Mouse (Mus musculus) Muller cell, postnatal 12 days (primary cell): ENCODE results near the gene Ttc25.
"Not testable (repeated sequence)": the region's sequence is repeated elsewhere in the genome, so short reads cannot be mapped to it uniquely, and the experiment has no call there.

Experiments used
- DNase-seq: peaks from one replicate; pipeline ENCODE4 v3.0.0-alpha.2; 2015; ENCODE audit errors: inconsistent ontology term

The Ttc25 gene

GRCm38 (mm10) chr11:100603813-100604212 lies 58.4 kb downstream of the Ttc25 start:
- DNase-seq = no peak

DNA sequence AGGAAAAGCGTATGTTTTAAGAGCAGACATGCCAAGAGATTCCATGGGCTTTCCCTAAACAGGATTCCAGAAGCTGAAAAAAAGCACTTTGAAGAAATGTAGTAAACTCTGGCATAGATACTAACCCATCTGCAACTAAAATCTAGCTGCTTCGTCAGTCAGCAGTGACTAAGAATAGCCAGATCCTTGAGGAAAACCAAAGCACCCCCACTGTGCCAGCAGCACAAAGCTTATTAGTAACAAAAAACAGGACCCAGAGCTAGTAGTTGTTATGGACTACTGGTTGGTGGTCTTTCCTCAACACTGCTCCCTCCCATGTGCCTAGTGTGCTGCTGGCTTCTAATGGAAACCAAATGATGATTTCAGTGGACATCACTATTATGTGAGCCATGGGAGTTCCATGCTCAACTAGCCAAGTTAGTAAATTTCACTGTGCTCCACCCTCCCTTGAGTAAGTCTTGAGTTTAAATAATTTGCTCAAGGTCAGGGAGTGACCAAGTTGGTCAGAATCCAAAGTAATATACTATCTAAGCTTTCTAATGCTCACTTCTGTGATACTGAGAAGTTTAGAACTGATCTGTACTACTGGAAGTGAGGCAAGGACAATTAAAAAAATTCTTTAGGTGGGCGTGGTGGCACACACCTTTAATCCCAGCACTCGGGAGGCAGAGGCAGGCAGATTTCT lies 59.1 kb downstream of the Ttc25 start:
- DNase-seq = no peak

- DNase-seq = no peak
Measured at GRCm38 (mm10) chr11:100605451-100605850, 60.0 kb downstream of the Ttc25 start.

- no peak for DNase-seq
Measured at GRCm38 (mm10) chr11:100607121-100607520, 61.7 kb downstream of the Ttc25 start.

- no peak for DNase-seq
Measured at GRCm38 (mm10) chr11:100608796-100609195, 63.4 kb downstream of the Ttc25 start.

DNA sequence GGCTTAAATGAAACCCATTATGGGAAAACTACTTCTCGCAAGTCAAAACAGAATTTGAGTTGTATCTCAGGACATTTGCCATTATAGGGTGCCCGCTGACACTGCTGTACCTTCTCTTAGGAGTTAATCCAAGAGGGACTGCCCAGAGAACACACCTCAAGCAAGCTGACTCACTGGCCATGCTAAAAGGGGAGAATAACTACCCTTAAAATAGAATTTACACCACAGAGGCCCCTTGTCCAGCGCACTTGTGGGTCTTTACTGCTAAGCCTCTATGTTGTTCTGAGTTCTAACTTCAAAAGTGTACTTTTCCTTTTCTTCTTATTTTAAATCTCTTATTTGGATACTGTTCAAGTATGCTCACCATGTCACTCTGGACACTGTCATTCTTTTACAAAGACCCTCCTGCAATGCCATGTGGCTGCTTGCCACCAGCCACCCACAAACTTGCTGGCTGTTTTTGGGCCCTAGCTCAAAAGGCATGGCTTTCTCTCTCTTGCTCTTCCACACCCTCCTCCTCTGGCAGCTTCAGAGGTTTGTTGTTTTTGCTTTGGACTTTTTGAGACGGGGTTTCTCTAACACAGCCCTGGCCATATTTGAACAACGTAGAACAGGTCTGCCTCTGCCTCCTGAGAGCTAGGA lies 64.1 kb downstream of the Ttc25 start:
- DNase-seq = peak; percentile 55

- DNase-seq = no peak
Measured at GRCm38 (mm10) chr11:100609997-100610680, 64.7 kb downstream of the Ttc25 start.

- no peak for DNase-seq
Measured at GRCm38 (mm10) chr11:100611627-100612026, 66.2 kb downstream of the Ttc25 start.

DNA sequence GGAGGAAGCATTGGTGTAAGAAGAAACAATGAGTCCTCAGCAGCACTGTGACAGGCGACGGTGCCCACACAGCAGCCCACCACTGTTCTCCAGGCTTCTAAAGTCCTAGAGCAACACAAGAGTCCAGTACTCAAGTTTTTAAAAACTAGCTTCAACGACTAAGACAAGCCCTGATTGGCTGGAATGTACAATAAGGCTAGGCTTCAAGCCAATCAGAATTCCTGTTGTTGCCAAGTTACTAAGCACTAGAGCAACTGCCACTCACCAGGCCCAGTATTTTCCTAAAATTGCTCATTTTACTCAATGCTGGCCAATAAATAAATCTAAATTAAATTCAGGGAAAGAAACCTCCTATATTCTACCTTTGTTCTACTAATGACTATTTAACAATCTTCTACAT lies 67.8 kb downstream of the Ttc25 start:
- peak; percentile 50 for DNase-seq

DNA sequence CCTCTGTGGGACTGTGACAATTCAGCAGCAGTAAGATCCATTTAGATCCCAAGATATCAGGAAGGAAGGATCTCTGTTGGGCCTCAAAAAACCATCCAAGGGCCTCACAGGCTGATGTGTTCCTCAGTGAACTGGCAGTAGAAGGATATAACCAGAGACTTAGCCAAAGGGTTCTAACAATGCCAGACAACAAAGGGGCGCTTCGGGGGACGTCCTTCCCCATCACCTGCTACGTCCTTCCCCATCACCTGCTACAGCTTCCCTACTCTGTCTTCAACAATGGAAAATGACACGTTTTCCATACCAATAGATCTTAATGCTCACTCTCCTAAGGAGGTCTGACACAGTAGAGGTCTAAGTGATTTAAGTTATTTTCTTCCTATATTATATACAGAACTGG lies 70.9 kb downstream of the Ttc25 start:
- no peak for DNase-seq

- DNase-seq = not testable (repeated sequence)
Measured at GRCm38 (mm10) chr11:100616836-100617235, 71.4 kb downstream of the Ttc25 start.

DNA sequence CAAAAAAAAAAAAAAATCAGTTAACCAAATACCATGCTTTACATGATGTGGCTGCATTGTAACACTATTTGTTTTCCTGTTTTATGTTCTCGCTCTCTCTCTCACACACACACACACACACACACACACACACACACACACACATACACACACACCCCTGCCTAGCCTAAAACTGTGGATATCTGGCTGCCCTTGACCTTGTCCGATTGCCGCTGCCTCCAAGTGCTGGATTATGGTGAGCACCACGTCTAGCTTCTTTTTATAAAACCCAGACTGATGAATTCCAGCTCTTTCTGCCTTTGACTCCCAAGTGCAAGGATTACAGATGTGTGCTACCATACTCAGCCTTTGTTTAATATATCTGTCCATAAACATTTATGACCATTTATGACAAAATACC lies 72.1 kb downstream of the Ttc25 start:
- no peak for DNase-seq

DNA sequence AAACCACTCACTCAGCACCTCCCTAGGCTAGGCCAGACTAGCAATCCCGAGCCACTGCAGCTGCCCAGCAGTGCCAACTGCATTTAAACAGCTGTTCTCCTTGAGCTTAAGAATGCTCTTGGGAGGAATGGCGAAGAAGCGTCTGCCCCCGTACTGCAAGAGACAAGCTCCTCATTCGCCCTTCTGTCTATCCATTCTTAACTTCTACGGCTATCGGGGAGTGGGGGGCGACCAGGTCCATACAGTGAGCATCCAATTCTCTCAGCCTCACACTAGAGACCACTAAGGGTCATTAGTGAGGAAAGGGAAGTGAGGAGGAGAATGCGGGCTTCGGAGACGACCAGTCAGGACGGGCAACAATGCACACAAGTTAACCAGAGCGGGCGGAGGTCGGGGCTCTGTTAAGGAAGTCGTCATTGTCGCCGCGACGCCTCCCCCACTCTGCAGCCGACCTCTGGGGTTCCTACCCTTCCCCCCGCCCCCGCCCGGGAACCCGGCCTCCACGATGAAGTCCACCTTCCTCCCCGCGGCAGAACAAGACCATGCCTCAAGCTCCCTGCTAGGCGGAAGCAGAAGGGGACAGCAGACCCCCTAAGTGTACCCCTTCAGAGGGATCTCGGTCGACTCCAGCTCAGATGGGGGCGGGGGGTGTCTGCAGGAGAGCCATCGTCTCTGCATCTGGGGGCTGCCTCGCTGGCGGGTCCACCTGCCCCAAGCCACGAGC lies 73.5 kb downstream of the Ttc25 start, which contains the start of gene Nkiras2:
Gene Nkiras2, plus strand, starts transcription at position 484 of the 724 bp plus-strand sequence.
- DNase-seq = peak; percentile 83

DNA sequence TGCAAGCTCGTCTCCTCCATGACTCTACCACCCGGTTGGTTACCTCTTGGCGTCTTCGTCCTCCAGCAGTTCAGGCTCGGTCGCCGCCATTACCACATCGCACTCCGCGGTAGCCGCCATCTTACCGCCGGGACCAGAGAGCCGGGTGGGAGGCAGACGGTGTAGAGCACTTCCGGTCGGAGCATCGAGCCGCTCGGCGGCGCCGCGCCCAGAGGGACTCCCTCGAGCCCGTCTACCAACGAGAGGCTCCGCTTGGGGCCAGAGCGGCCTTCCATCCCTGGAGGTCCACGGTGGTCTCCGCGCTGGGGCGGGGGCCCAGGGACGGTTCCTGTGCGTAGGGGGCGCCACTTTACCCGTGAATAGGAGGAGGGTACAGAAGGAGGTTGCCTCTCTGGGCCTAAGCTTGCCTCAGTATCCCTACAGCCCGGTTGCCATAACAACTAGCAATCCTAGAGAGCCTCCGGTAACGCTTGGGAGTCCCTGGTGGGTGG lies 74.1 kb downstream of the Ttc25 start:
- peak; percentile 97 for DNase-seq

DNA sequence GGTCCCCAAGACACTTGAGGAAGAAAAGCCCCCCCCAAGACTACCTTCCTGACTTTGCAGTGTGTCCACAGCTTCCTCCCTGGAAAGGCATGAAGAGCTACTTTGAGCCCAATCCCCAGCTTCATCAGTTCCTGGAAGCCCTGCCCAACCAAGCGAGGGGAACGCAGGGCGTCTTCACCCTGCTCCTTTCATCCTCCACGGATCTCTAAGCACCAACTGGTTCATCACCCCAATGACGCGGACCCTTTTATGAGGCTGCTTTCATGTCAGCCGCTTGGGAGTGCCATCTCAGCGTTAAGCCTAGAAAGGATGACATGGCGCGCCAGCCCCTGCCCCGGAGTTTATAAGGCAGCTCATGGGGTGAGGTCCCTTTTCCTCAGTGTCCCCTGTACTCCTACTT lies 74.6 kb downstream of the Ttc25 start, which contains the start of gene Dnajc7:
Gene Dnajc7, minus strand, starts transcription at position 187 of the 400 bp plus-strand sequence.
- DNase-seq = no peak
